Mouse (Mus musculus): ENCODE measurements around the gene Tecpr1. TPM values are rescaled to one million over a fixed set of nuclear protein-coding genes. Genes with fewer than 3 reads are reported as not detected.
A peak's percentile ranks its signal among the peaks of the same experiment; 100 is the strongest.

Tecpr1 gene
- total and polyA plus RNA-seq, 3 experiments, result 6.9 to 20.1 (median 10.8) TPM

DNA sequence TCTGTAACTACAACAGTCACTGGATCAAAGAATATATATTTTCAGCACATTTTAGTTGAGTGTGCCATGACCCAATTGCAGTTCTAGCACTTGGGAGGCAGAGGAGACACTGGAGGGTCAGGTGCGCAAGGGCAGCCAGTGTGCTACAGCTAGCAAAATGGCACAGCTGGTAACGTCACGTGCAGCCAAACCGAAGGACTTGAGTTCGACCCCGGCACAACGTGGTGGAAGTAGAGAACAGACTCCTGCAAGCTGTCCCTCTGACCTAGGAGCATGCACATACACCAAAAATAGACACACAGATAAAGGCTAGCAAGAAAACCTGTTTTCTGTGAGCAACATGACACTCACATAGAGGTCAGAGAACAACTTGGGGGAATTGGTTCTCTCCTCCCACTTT is 34.1 kb downstream of the Tecpr1 start:
- ATAC-seq (ENCODE audit: extremely low read depth, insufficient number of reproducible peaks, low FRiP score, poor library complexity, severe bottlenecking), result no peak
- Histone ChIP-seq H3K4me3 (ENCODE audit: low read depth, low read length) (no peak overlapping the region; the same call in 1 of the 2 replicates), H3K4me1 (ENCODE audit: insufficient read depth, low read depth, low read length) (peaks cover 39% of the 10 kb centered on the region), H3K36me3 (replicated peaks) (peaks cover 77% of the 10 kb centered on the region), H3K27me3 (ENCODE audit: insufficient read depth, low read length) (no peaks in the 10 kb centered on the region), H3K9me3 (replicated peaks) (no peaks in the 10 kb centered on the region)
- TF ChIP-seq POLR2AphosphoS5 (IDR thresholded peaks at IDR 0.05; ENCODE audit: insufficient replicate concordance, low read depth, low read length) (no peak), GATA1 (IDR thresholded peaks at IDR 0.05; ENCODE audit: borderline replicate concordance, low read length) (no peak), TAL1 (conservative IDR thresholded peaks at IDR 0.05; ENCODE audit: low read depth, low read length) (no peak), GATA2 (IDR thresholded peaks at IDR 0.05; ENCODE audit: borderline replicate concordance, low read depth, low read length) (no peak)
- DNase-seq (ENCODE audit: low spot score), result no peak

DNA sequence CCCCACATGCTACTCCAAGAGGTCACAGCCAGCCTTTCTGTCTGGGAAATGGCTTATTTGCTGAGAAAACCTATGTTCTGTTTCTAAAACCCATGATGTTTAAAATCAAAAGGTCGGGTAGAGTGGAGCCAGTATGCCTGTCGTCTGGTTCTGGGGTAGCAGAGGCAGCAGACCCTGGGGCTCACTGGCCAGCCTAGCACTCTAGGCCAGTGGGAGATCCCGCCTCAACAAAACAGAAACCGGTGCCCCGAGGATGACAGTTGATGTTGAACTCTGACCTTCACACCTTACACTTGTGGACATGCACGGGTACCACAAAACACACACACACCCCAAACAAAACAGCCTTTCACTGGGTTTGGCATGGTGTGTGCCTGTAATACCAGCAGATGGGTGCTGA is 35.0 kb downstream of the Tecpr1 start:
- ATAC-seq (ENCODE audit: extremely low read depth, insufficient number of reproducible peaks, low FRiP score, poor library complexity, severe bottlenecking) (no peak), DNase-seq (ENCODE audit: low spot score) (no peak)
- TF ChIP-seq CTCF (IDR thresholded peaks at IDR 0.05; ENCODE audit: low read depth, low read length) (no peak), TAL1 (conservative IDR thresholded peaks at IDR 0.05; ENCODE audit: low read depth, low read length) (no peak), GATA1 (IDR thresholded peaks at IDR 0.05; ENCODE audit: borderline replicate concordance, low read length) (no peak), POLR2AphosphoS5 (IDR thresholded peaks at IDR 0.05; ENCODE audit: insufficient replicate concordance, low read depth, low read length) (no peak), GATA2 (IDR thresholded peaks at IDR 0.05; ENCODE audit: borderline replicate concordance, low read depth, low read length) (no peak)
- Histone ChIP-seq H3K4me3 (ENCODE audit: low read depth, low read length) (no peak overlapping the region), H3K9me3 (replicated peaks) (no peaks in the 10 kb centered on the region), H3K36me3 (replicated peaks) (peaks cover 79% of the 10 kb centered on the region), H3K4me1 (ENCODE audit: insufficient read depth, low read depth, low read length) (peaks cover 48% of the 10 kb centered on the region), H3K27me3 (ENCODE audit: insufficient read depth, low read length) (no peaks in the 10 kb centered on the region)

DNA sequence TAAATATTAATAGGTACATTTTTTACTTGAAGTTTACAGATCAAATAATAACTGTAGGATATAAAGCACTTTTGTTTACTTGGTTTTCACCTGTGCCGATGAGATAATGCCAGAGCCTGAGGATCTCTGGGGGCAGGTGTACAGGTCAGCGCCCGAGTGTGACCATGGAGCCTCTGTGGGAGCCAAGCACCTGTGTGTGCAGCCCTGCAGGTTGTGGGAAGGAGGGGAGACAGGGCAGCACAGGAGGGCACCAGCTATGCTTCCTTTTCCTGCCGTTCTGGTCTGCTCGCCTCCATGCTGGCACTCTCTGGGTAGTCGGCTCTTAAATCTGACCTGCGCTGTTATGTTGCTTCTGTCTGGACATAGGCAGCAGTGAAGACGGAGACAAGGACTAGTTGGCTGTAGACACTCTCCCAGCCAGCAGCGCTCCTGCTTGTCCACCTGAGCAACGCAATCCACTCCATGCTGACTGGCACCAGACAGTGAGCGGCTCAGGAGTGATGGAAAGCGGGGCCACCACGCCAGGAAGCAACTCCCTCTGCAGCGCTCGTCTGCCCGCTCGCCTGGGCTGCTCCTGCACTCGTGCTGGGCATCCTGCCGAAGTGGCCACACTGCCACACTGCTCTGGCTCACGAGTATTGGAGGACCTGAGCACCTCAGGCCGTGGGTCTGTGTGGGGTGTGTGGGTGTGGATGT is 38.9 kb downstream of the Tecpr1 start:
- DNase-seq (ENCODE audit: low spot score) (no peak), ATAC-seq (ENCODE audit: extremely low read depth, insufficient number of reproducible peaks, low FRiP score, poor library complexity, severe bottlenecking) (no peak)
- peak overlapping the region; percentile 33; the same call in 1 of the 2 replicates for H3K4me3 ChIP-seq (ENCODE audit: low read depth, low read length)
- no peaks in the 10 kb centered on the region for H3K27me3 ChIP-seq (ENCODE audit: insufficient read depth, low read length)
- no peaks in the 10 kb centered on the region for H3K9me3 ChIP-seq (replicated peaks)
- TF ChIP-seq GATA1 (IDR thresholded peaks at IDR 0.05; ENCODE audit: borderline replicate concordance, low read length), result no peak
- no peak for TF ChIP-seq TAL1 (conservative IDR thresholded peaks at IDR 0.05; ENCODE audit: low read depth, low read length)
- H3K36me3 ChIP-seq (replicated peaks), result peaks cover 76% of the 10 kb centered on the region
- H3K4me1 ChIP-seq (ENCODE audit: insufficient read depth, low read depth, low read length), result peaks cover 49% of the 10 kb centered on the region

DNA sequence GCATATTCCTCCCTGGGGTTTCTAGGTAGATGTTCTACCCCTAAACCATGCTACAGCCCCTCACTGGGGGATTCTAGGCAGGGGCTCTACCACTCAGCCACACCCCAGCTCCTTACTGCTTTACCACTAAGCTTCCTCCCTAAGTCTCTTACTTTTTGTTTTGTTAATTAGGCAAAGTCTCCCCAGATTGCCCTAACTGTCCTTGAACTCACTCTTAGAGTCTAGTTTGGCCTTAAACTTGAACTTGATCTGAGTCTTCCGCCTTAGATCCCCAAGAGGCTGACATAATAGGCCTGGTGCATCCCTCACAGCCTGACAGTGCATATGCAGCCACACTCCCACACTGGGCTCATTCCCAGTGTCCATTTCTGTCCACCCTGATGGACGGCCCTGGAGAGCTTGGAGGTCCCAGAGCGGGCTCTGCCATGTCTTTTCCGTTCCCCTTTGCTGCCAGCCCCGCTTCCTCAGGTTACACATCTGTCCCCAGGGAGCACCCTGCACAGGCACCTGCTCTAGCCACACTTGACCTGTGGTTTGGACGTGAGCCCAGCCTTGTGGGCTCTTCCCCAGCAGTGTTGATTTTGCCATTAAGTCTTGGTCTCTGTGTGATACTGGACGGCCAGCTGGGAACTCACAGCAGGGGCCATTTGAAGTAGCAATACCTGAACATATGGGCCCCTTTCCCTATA is 39.6 kb downstream of the Tecpr1 start:
- no peaks in the 10 kb centered on the region for H3K27me3 ChIP-seq (ENCODE audit: insufficient read depth, low read length)
- H3K4me1 ChIP-seq (ENCODE audit: insufficient read depth, low read depth, low read length), result peaks cover 44% of the 10 kb centered on the region
- no peak for ATAC-seq (ENCODE audit: extremely low read depth, insufficient number of reproducible peaks, low FRiP score, poor library complexity, severe bottlenecking)
- no peak for TF ChIP-seq CTCF (IDR thresholded peaks at IDR 0.05; ENCODE audit: low read depth, low read length)
- no peak for TF ChIP-seq GATA1 (IDR thresholded peaks at IDR 0.05; ENCODE audit: borderline replicate concordance, low read length)
- no peak for TF ChIP-seq POLR2AphosphoS5 (IDR thresholded peaks at IDR 0.05; ENCODE audit: insufficient replicate concordance, low read depth, low read length)
- TF ChIP-seq GATA2 (IDR thresholded peaks at IDR 0.05; ENCODE audit: borderline replicate concordance, low read depth, low read length), result no peak
- TF ChIP-seq TAL1 (conservative IDR thresholded peaks at IDR 0.05; ENCODE audit: low read depth, low read length), result no peak
- DNase-seq (ENCODE audit: low spot score), result peak; percentile 31
- H3K4me3 ChIP-seq (ENCODE audit: low read depth, low read length), result peak overlapping the region; percentile 51; the same call in 1 of the 2 replicates
- no peaks in the 10 kb centered on the region for H3K9me3 ChIP-seq (replicated peaks)
- H3K36me3 ChIP-seq (replicated peaks), result peaks cover 77% of the 10 kb centered on the region

DNA sequence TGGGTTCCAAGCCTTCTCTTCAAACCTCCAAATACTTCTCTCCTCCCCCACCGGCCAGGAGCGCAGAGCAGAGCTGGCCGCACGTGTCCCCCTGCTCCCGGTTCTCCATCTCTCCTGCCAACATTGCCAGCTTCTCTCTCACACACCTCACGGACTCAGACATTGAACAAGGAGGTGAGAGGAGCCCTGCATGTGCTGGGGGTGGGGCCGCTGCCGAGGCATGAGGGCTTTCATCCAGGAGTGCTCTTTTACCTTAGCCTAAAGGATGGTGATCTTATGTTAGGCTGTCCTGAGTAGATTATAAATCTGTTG is 40.2 kb downstream of the Tecpr1 start:
- DNase-seq (ENCODE audit: low spot score) (no peak), ATAC-seq (ENCODE audit: extremely low read depth, insufficient number of reproducible peaks, low FRiP score, poor library complexity, severe bottlenecking) (no peak)
- peak overlapping the region; percentile 64; the same call in 1 of the 2 replicates for H3K4me3 ChIP-seq (ENCODE audit: low read depth, low read length)
- H3K36me3 ChIP-seq (replicated peaks), result peaks cover 76% of the 10 kb centered on the region
- peaks cover 43% of the 10 kb centered on the region for H3K4me1 ChIP-seq (ENCODE audit: insufficient read depth, low read depth, low read length)
- no peaks in the 10 kb centered on the region for H3K27me3 ChIP-seq (ENCODE audit: insufficient read depth, low read length)
- H3K9me3 ChIP-seq (replicated peaks), result no peaks in the 10 kb centered on the region
- no peak for TF ChIP-seq GATA2 (IDR thresholded peaks at IDR 0.05; ENCODE audit: borderline replicate concordance, low read depth, low read length)
- TF ChIP-seq POLR2AphosphoS5 (IDR thresholded peaks at IDR 0.05; ENCODE audit: insufficient replicate concordance, low read depth, low read length), result no peak
- TF ChIP-seq CTCF (IDR thresholded peaks at IDR 0.05; ENCODE audit: low read depth, low read length), result no peak

DNA sequence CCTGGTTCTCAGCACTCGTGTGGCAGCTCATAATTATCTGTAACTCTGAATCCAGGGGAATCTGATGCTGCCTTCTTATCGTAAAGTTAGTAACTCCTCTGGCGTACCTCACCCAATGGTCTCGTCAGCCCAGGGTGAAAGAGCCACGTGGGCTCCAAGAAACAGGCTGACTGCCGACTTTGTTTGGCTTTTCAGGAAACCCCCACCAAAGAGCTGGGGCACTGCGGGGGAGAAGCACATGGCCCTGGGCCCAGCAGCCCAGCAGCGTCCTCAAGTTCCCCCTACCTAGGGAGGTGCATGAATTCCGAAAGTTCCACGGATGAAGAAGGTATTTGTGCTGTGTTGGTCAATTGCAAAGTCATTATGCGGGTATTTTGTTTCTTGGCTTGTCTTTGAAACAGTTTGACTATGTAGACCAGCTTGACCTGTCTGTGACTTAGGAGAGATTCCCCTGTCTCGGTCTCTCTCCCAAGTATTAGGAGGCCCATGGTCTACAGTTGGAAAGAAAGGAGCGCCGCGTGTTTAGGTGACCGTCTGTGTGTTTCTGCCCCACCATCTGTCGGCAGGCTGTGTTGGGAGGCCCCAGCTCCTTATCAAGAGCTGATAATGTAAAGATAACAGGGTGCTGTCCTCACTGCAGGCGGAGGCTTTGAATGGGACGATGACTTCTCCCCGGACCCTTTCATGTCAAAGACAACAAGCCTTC is 40.7 kb downstream of the Tecpr1 start:
- H3K4me3 ChIP-seq (ENCODE audit: low read depth, low read length), result peak overlapping the region; percentile 64; the same call in 1 of the 2 replicates
- peaks cover 46% of the 10 kb centered on the region for H3K4me1 ChIP-seq (ENCODE audit: insufficient read depth, low read depth, low read length)
- no peaks in the 10 kb centered on the region for H3K27me3 ChIP-seq (ENCODE audit: insufficient read depth, low read length)
- TF ChIP-seq TAL1 (conservative IDR thresholded peaks at IDR 0.05; ENCODE audit: low read depth, low read length) (no peak), CTCF (IDR thresholded peaks at IDR 0.05; ENCODE audit: low read depth, low read length) (no peak), POLR2AphosphoS5 (IDR thresholded peaks at IDR 0.05; ENCODE audit: insufficient replicate concordance, low read depth, low read length) (no peak), GATA2 (IDR thresholded peaks at IDR 0.05; ENCODE audit: borderline replicate concordance, low read depth, low read length) (no peak), GATA1 (IDR thresholded peaks at IDR 0.05; ENCODE audit: borderline replicate concordance, low read length) (no peak)
- DNase-seq (ENCODE audit: low spot score) (peak; percentile 71), ATAC-seq (ENCODE audit: extremely low read depth, insufficient number of reproducible peaks, low FRiP score, poor library complexity, severe bottlenecking) (peak; percentile 77)
- no peaks in the 10 kb centered on the region for H3K9me3 ChIP-seq (replicated peaks)
- peaks cover 77% of the 10 kb centered on the region for H3K36me3 ChIP-seq (replicated peaks)
